Comparison of ENCODE assay signal across 18 mouse cellular contexts in genomic region chr5:100231574-100231973, GRCm38 (mm10).
"Had no signal": no experiment of that assay in that cellular context is flagged by ENCODE, and none has a peak within 500 bp of the region (broad histone marks: within the 10 kb centered on the region; RNA-seq: fewer than 3 reads in every experiment).

No protein-coding gene starts in this region.

- H3K9ac ChIP-seq: intestine, embryonic 15.5 days; liver, embryonic 15.5 days; neural tube, embryonic 12.5 days had no signal

- H3K4me1 ChIP-seq: intestine, embryonic 15.5 days had no signal

- H3K27ac ChIP-seq: intestine, embryonic 15.5 days; layer of hippocampus, adult 2 months; liver, embryonic 15.5 days; neural tube, embryonic 12.5 days had no signal

- H3K4me2 ChIP-seq: intestine, embryonic 15.5 days; liver, embryonic 11.5 days; liver, embryonic 15.5 days; neural tube, embryonic 12.5 days had no signal

- H3K9me3 ChIP-seq: intestine, embryonic 15.5 days; liver, embryonic 15.5 days; neural tube, embryonic 12.5 days had no signal

- H3K4me3 ChIP-seq: intestine, embryonic 15.5 days; layer of hippocampus, adult 2 months; liver, embryonic 15.5 days; megakaryocyte, embryonic 14.5 days; myocyte; neural tube, embryonic 12.5 days had no signal

- H3K36me3 ChIP-seq: intestine, embryonic 15.5 days; liver, embryonic 15.5 days; neural tube, embryonic 12.5 days had no signal

- ATAC-seq: intestine, embryonic 15.5 days had no signal

- DNase-seq: kidney, adult 18-20 months; kidney, postnatal 10 days; kidney, postnatal 4 days; left cerebral cortex, postnatal 4 days; lung, adult 2 months; lung, postnatal 10 days; lung, postnatal 4 days; right cerebral cortex, postnatal 4 days; spleen, adult 18-20 months; thymus, adult 18-20 months; thymus, postnatal 14 days had no signal

- H3K27me3 ChIP-seq: intestine, embryonic 15.5 days; liver, embryonic 15.5 days; neural tube, embryonic 12.5 days had no signal
